Mouse (Mus musculus): ENCODE results near the gene Soga1. TPM values are rescaled to one million over a fixed set of nuclear protein-coding genes. Genes with fewer than 3 reads are reported as not detected.

The Soga1 gene
- polyA plus RNA-seq, 1 experiment from 2014 or later: 7.0 TPM

DNA sequence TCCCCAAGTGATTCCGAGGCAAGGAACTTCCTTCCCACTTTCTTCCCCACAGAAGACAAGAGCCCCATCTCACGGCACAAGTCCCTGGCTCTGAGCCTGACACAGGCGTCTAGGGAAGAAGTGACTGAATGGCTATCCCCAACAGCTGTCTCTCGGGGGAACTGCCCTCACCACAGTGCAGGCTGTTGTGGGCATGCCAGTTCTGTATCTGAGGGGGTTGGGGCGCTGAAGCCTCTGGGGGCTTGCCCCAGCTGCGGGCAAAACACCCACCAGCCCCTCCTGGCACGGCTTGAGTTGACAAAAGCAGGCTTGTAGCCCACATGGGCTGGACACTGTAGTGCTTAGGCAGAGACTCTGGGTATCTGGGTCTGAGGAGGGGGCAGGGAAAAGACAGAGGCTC, 14.9 kb downstream of the Soga1 start:
- ATAC-seq (ENCODE audit: insufficient number of reproducible peaks, low FRiP score, low TSS enrichment, low read depth): no peak
- H3K4me3 ChIP-seq (ENCODE audit: low read depth, low read length): no peak overlapping the region
- no peak overlapping the region for H3K9ac ChIP-seq (ENCODE audit: low read length)
- peaks cover 4% of the 10 kb centered on the region for H3K4me1 ChIP-seq (ENCODE audit: control insufficient read depth, insufficient read depth, low read length)
- H3K27ac ChIP-seq (replicated peaks; ENCODE audit: low read depth, low read length): no peak overlapping the region
- H3K9me3 ChIP-seq (ENCODE audit: control insufficient read depth, low read length): no peaks in the 10 kb centered on the region
- H3K4me2 ChIP-seq (ENCODE audit: low read depth, severe bottlenecking): no peak overlapping the region
- 81% methylated on average over 7 of the region's 7 CpGs for WGBS
- H3K27me3 ChIP-seq (ENCODE audit: control insufficient read depth, insufficient read depth, low read length): no peaks in the 10 kb centered on the region
- DNase-seq (ENCODE audit: low spot score): no peak
- peaks cover 8% of the 10 kb centered on the region; the same call in 1 of the 2 replicates for H3K36me3 ChIP-seq (ENCODE audit: control insufficient read depth, insufficient read depth, low read length)

DNA sequence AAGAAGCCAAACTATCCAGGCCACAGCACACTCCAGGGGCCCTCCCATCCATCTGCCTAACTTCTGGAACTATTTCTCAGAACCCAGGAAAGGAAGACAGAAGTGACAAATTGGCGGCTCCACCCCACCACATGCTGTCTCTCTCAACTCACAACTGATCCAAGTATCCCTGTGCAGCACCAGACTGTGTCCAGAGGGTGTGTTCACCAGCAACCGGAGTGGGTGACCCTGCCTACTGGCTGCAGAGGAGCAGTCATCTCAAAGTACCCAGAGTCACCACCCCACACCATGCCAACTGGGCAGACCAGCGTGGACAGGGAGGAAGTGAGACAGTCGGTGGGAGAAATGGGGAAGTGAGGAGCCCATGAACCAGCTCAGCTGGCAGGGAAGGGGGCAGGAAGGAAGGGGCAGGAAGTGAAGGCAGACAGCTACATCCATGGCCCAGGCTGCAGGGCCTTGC, 15.8 kb downstream of the Soga1 start:
- DNase-seq (ENCODE audit: low spot score) (no peak), ATAC-seq (ENCODE audit: insufficient number of reproducible peaks, low FRiP score, low TSS enrichment, low read depth) (no peak)
- H3K4me1 ChIP-seq (ENCODE audit: control insufficient read depth, insufficient read depth, low read length): peaks cover 13% of the 10 kb centered on the region
- H3K4me2 ChIP-seq (ENCODE audit: low read depth, severe bottlenecking): no peak overlapping the region
- H3K27ac ChIP-seq (replicated peaks; ENCODE audit: low read depth, low read length): no peak overlapping the region
- WGBS: 73% methylated on average over 4 of the region's 4 CpGs
- H3K9me3 ChIP-seq (ENCODE audit: control insufficient read depth, low read length): no peaks in the 10 kb centered on the region
- H3K4me3 ChIP-seq (ENCODE audit: low read depth, low read length): no peak overlapping the region
- H3K27me3 ChIP-seq (ENCODE audit: control insufficient read depth, insufficient read depth, low read length): no peaks in the 10 kb centered on the region
- peaks cover 8% of the 10 kb centered on the region; the same call in 1 of the 2 replicates for H3K36me3 ChIP-seq (ENCODE audit: control insufficient read depth, insufficient read depth, low read length)
- no peak overlapping the region for H3K9ac ChIP-seq (ENCODE audit: low read length)

DNA sequence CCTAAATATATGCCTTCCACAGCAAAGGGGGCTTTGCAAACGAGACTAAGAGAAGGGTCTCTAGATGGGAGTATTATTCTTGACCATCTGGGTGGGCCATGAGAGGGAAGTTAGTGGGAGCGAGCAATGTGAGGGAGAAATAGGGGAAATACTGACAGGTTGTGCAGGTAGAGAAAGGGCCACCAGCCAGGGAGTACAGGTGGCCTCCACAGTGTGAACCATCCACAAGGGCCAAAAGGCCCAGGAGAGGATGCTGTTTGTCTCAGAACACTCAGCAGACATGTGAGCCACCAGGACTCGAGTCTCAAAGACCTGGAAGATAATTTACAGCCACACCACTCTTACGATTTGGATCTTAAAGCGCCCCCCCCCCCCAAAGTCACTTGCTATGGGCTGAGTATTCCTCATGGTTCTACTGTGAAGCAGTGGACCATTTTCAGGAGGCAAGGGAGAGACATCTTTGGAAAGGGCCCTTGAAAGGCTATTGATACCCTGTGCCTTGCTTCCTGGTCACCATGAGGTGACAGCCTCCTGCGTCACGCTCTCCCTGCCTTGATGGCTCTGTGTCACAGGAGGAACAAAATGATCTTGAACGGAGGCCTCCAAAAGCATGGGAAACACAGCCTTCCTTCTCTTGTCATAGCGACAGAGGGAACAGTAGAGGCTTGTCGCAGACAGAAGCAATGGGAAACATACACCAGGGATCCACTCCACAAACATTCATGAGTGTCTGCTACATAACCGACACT, 18.3 kb downstream of the Soga1 start:
- DNase-seq (ENCODE audit: low spot score) (no peak), ATAC-seq (ENCODE audit: insufficient number of reproducible peaks, low FRiP score, low TSS enrichment, low read depth) (no peak)
- WGBS: 82% methylated on average over 11 of the region's 11 CpGs
- peaks cover 10% of the 10 kb centered on the region; the same call in 1 of the 2 replicates for H3K36me3 ChIP-seq (ENCODE audit: control insufficient read depth, insufficient read depth, low read length)
- no peaks in the 10 kb centered on the region for H3K27me3 ChIP-seq (ENCODE audit: control insufficient read depth, insufficient read depth, low read length)
- no peak overlapping the region for H3K9ac ChIP-seq (ENCODE audit: low read length)
- H3K4me3 ChIP-seq (ENCODE audit: low read depth, low read length): no peak overlapping the region
- H3K27ac ChIP-seq (replicated peaks; ENCODE audit: low read depth, low read length): no peak overlapping the region
- peaks cover 15% of the 10 kb centered on the region for H3K4me1 ChIP-seq (ENCODE audit: control insufficient read depth, insufficient read depth, low read length)
- H3K4me2 ChIP-seq (ENCODE audit: low read depth, severe bottlenecking): no peak overlapping the region
- H3K9me3 ChIP-seq (ENCODE audit: control insufficient read depth, low read length): no peaks in the 10 kb centered on the region

DNA sequence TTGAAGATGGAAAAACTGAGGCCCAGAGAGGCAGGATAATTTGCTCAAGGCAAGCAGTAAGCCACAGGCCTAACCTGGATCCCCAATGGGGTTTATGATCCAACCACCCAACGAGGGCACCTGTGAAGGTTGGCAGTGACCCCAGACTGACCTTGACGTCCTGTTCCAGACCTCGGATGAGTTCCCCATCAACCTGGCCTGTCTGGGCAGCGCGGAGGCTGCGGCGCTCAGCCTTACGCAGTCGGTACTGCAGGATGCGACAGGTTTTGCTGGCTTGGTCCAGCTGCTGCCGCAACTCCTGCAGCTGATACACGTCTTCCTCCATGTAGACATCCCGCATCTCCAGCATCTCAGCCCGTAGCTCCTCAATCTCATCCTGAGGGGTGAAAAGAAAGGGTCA, 19.0 kb downstream of the Soga1 start:
- Histone ChIP-seq H3K36me3 (ENCODE audit: control insufficient read depth, insufficient read depth, low read length) (peaks cover 10% of the 10 kb centered on the region; the same call in 1 of the 2 replicates), H3K27ac (replicated peaks; ENCODE audit: low read depth, low read length) (no peak overlapping the region), H3K27me3 (ENCODE audit: control insufficient read depth, insufficient read depth, low read length) (no peaks in the 10 kb centered on the region), H3K4me1 (ENCODE audit: control insufficient read depth, insufficient read depth, low read length) (peaks cover 15% of the 10 kb centered on the region), H3K9me3 (ENCODE audit: control insufficient read depth, low read length) (no peaks in the 10 kb centered on the region), H3K9ac (ENCODE audit: low read length) (no peak overlapping the region), H3K4me2 (ENCODE audit: low read depth, severe bottlenecking) (no peak overlapping the region), H3K4me3 (ENCODE audit: low read depth, low read length) (no peak overlapping the region)
- ATAC-seq (ENCODE audit: insufficient number of reproducible peaks, low FRiP score, low TSS enrichment, low read depth) (no peak), DNase-seq (ENCODE audit: low spot score) (no peak)
- 90% methylated on average over 14 of the region's 14 CpGs for WGBS

DNA sequence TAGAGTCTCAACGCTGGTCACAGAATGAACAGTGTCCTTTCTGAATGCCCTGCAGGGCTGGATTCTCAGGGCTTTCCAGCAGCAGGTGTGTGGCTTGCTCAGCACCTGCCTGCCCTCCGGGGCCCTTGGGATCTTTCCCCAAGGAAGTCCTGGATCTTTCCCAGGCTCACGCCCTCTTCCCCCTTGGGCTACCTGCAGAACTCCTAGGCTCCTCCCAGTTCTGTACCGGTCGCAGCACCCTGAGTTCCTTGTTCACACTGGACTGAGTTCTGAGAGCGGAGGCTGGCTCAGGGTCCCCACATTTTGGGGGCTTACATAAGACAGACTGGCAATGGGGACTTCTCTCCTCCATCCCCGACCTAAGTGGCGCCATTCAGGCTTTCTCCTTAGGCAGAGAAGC, 19.9 kb downstream of the Soga1 start:
- Histone ChIP-seq H3K9ac (ENCODE audit: low read length) (peak overlapping the region; percentile 17; the same call in 1 of the 2 replicates), H3K9me3 (ENCODE audit: control insufficient read depth, low read length) (no peaks in the 10 kb centered on the region), H3K4me3 (ENCODE audit: low read depth, low read length) (no peak overlapping the region), H3K27ac (replicated peaks; ENCODE audit: low read depth, low read length) (peak overlapping the region; percentile 64), H3K36me3 (ENCODE audit: control insufficient read depth, insufficient read depth, low read length) (peaks cover 12% of the 10 kb centered on the region; the same call in 1 of the 2 replicates), H3K27me3 (ENCODE audit: control insufficient read depth, insufficient read depth, low read length) (no peaks in the 10 kb centered on the region), H3K4me1 (ENCODE audit: control insufficient read depth, insufficient read depth, low read length) (peaks cover 15% of the 10 kb centered on the region), H3K4me2 (ENCODE audit: low read depth, severe bottlenecking) (peak overlapping the region; percentile 5; the same call in 1 of the 2 replicates)
- 60% methylated on average over 8 of the region's 8 CpGs for WGBS
- DNase-seq (ENCODE audit: low spot score) (peak; percentile 35), ATAC-seq (ENCODE audit: insufficient number of reproducible peaks, low FRiP score, low TSS enrichment, low read depth) (no peak)

DNA sequence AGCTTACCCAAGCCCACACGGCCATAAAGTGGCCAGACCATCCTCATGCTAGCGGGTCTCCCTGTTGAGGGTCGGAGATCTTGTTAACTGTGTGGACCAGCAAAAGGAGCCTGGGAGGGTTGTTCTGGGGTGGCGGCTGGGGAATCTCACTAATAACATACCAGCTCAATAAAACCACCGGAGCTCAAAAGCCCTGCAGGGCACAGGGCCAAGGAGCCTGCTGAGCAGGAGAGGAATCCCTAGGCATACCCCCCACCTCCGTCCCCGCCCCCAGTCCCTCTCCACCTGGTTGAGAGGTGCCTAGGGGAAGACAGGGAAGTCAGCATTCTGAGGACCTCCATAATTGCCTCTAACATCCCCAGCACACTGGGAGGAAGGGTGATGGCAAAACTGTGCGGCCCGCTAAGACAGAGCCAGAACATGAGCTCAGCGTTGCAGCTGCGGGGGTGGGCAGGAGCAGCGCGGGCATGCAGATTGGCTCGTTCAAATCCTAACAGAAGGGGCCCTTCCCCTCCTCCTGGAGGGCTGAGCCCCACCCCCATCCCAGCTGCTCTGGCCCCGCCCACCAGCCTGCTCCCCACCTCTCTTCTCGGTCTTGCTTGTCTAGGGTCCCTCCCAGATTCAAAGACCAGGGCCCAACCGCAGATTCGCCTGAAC, 20.6 kb downstream of the Soga1 start:
- H3K4me1 ChIP-seq (ENCODE audit: control insufficient read depth, insufficient read depth, low read length): peaks cover 15% of the 10 kb centered on the region
- H3K4me3 ChIP-seq (ENCODE audit: low read depth, low read length): no peak overlapping the region
- 7% methylated on average over 18 of the region's 18 CpGs for WGBS
- peak overlapping the region; percentile 41; the same call in 1 of the 2 replicates for H3K9ac ChIP-seq (ENCODE audit: low read length)
- H3K36me3 ChIP-seq (ENCODE audit: control insufficient read depth, insufficient read depth, low read length): peaks cover 15% of the 10 kb centered on the region; the same call in 1 of the 2 replicates
- H3K27me3 ChIP-seq (ENCODE audit: control insufficient read depth, insufficient read depth, low read length): no peaks in the 10 kb centered on the region
- peak overlapping the region; percentile 29; the same call in 1 of the 2 replicates for H3K4me2 ChIP-seq (ENCODE audit: low read depth, severe bottlenecking)
- H3K27ac ChIP-seq (replicated peaks; ENCODE audit: low read depth, low read length): peak overlapping the region; percentile 64
- DNase-seq (ENCODE audit: low spot score) (peak; percentile 85), ATAC-seq (ENCODE audit: insufficient number of reproducible peaks, low FRiP score, low TSS enrichment, low read depth) (peak; percentile 83)
- no peaks in the 10 kb centered on the region for H3K9me3 ChIP-seq (ENCODE audit: control insufficient read depth, low read length)

DNA sequence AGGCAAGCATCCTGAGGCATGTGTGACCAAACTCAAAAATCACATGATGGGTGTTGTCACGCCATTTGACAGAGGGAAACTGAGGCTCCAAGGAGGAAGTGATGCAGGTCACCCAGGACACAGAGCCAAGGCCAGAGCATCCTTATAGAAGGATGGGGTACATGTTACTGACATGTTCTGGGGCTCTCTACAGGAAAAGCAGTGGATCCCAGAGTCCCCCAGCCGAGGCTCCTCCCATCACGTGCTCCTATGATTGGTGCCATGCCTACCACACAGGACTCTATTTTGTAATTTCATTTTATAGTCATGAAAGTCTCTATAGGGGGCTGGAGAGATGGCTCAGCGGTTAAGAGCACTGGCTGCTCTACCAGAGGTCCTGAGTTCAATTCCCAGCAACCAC, 21.3 kb downstream of the Soga1 start:
- Histone ChIP-seq H3K9me3 (ENCODE audit: control insufficient read depth, low read length) (no peaks in the 10 kb centered on the region), H3K27me3 (ENCODE audit: control insufficient read depth, insufficient read depth, low read length) (no peaks in the 10 kb centered on the region), H3K4me2 (ENCODE audit: low read depth, severe bottlenecking) (no peak overlapping the region), H3K36me3 (ENCODE audit: control insufficient read depth, insufficient read depth, low read length) (peaks cover 20% of the 10 kb centered on the region; the same call in 1 of the 2 replicates), H3K4me1 (ENCODE audit: control insufficient read depth, insufficient read depth, low read length) (peaks cover 15% of the 10 kb centered on the region), H3K4me3 (ENCODE audit: low read depth, low read length) (no peak overlapping the region), H3K27ac (replicated peaks; ENCODE audit: low read depth, low read length) (no peak overlapping the region), H3K9ac (ENCODE audit: low read length) (no peak overlapping the region)
- WGBS: 84% methylated on average over 4 of the region's 4 CpGs
- no peak for ATAC-seq (ENCODE audit: insufficient number of reproducible peaks, low FRiP score, low TSS enrichment, low read depth)
- DNase-seq (ENCODE audit: low spot score): no peak

DNA sequence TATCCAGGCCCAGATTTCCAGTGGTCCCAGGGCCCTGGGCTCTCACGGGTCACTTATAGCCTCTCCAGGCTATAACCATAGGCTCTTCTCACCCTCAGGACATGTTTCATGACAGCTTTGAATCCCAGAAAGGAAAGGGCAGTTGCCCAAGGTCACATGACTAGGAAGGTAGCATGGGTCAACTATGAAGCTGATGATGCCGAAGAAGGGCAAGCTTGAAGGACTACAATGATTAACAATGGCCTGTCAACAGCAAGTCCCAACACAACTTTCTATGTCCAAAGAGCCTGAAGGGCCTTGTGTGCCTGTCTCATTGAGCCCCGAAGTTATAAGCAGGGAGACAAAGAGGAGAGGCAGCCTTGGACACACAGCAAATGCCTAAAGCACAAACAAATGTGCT, 21.9 kb downstream of the Soga1 start:
- Histone ChIP-seq H3K4me3 (ENCODE audit: low read depth, low read length) (no peak overlapping the region), H3K36me3 (ENCODE audit: control insufficient read depth, insufficient read depth, low read length) (peaks cover 22% of the 10 kb centered on the region; the same call in 1 of the 2 replicates), H3K4me2 (ENCODE audit: low read depth, severe bottlenecking) (no peak overlapping the region), H3K9me3 (ENCODE audit: control insufficient read depth, low read length) (no peaks in the 10 kb centered on the region), H3K27ac (replicated peaks; ENCODE audit: low read depth, low read length) (no peak overlapping the region), H3K4me1 (ENCODE audit: control insufficient read depth, insufficient read depth, low read length) (peaks cover 15% of the 10 kb centered on the region), H3K9ac (ENCODE audit: low read length) (no peak overlapping the region), H3K27me3 (ENCODE audit: control insufficient read depth, insufficient read depth, low read length) (no peaks in the 10 kb centered on the region)
- 90% methylated on average over 3 of the region's 3 CpGs for WGBS
- DNase-seq (ENCODE audit: low spot score) (no peak), ATAC-seq (ENCODE audit: insufficient number of reproducible peaks, low FRiP score, low TSS enrichment, low read depth) (no peak)
